Mouse (Mus musculus): ENCODE data around the gene Lmo7. TPM values are rescaled to one million over a fixed set of nuclear protein-coding genes. Genes with fewer than 3 reads are reported as not detected.

The Lmo7 gene
- polyA plus RNA-seq, 1 experiment from 2014 or later, result 19.5 TPM

- H3K27ac ChIP-seq, result peak overlapping the region; percentile 62
- H3K4me2 ChIP-seq, result no peak overlapping the region
- H3K36me3 ChIP-seq, result no peaks in the 10 kb centered on the region
- no peak overlapping the region for H3K9ac ChIP-seq
- peaks cover 21% of the 10 kb centered on the region for H3K4me1 ChIP-seq
- no peak overlapping the region for H3K4me3 ChIP-seq
- no peaks in the 10 kb centered on the region for H3K27me3 ChIP-seq
- ATAC-seq (ENCODE audit: insufficient number of reproducible peaks, insufficient read depth, low FRiP score, low TSS enrichment, low read depth), result no peak
- WGBS, result 69% methylated on average over 7 of the region's 7 CpGs
- no peaks in the 10 kb centered on the region for H3K9me3 ChIP-seq
Measured at GRCm38 (mm10) chr14:101805328-101805697, 75.6 kb downstream of the Lmo7 start.

GRCm38 (mm10) chr14:101806058-101806457 is 76.3 kb downstream of the Lmo7 start:
- no peak overlapping the region for H3K4me2 ChIP-seq
- H3K36me3 ChIP-seq, result no peaks in the 10 kb centered on the region
- peak overlapping the region; percentile 62 for H3K27ac ChIP-seq
- no peaks in the 10 kb centered on the region for H3K27me3 ChIP-seq
- 58% methylated on average over 5 of the region's 5 CpGs for WGBS
- no peaks in the 10 kb centered on the region for H3K9me3 ChIP-seq
- H3K4me3 ChIP-seq, result no peak overlapping the region
- H3K9ac ChIP-seq, result no peak overlapping the region
- H3K4me1 ChIP-seq, result peaks cover 21% of the 10 kb centered on the region
- no peak for ATAC-seq (ENCODE audit: insufficient number of reproducible peaks, insufficient read depth, low FRiP score, low TSS enrichment, low read depth)

- no peaks in the 10 kb centered on the region for H3K27me3 ChIP-seq
- no peak overlapping the region for H3K4me2 ChIP-seq
- 71% methylated on average over 4 of the region's 4 CpGs for WGBS
- H3K9ac ChIP-seq, result no peak overlapping the region
- peaks cover 21% of the 10 kb centered on the region for H3K4me1 ChIP-seq
- no peak overlapping the region for H3K4me3 ChIP-seq
- no peak for ATAC-seq (ENCODE audit: insufficient number of reproducible peaks, insufficient read depth, low FRiP score, low TSS enrichment, low read depth)
- no peaks in the 10 kb centered on the region for H3K9me3 ChIP-seq
- H3K36me3 ChIP-seq, result no peaks in the 10 kb centered on the region
- no peak overlapping the region for H3K27ac ChIP-seq
Measured at GRCm38 (mm10) chr14:101806607-101807006, 76.8 kb downstream of the Lmo7 start.

GRCm38 (mm10) chr14:101816450-101816849 is 86.7 kb downstream of the Lmo7 start:
- WGBS, result 80% methylated on average over 5 of the region's 5 CpGs
- no peak for ATAC-seq (ENCODE audit: insufficient number of reproducible peaks, insufficient read depth, low FRiP score, low TSS enrichment, low read depth)
- H3K36me3 ChIP-seq, result no peaks in the 10 kb centered on the region

DNA sequence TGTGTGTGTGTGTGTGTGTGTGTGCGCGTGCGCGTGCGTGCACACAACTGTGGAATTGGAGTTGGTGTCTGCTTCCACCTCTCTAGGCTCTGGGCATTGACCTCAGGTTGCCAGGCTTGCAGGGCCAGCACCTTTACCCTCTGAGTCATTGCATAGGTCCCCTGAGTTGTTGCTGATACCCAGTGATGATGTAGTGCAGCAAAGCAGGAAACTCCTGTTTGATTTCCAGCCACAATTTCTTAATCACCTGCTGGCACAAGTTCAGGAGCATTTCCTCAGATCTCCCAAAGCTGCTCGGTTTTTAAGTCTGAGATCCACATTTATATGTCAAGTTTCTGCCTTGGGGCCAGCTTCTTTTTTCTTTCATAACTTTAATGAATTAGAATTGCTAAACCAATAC is 92.6 kb downstream of the Lmo7 start:
- Histone ChIP-seq H3K4me2 (no peak overlapping the region), H3K9ac (no peak overlapping the region), H3K9me3 (no peaks in the 10 kb centered on the region), H3K36me3 (no peaks in the 10 kb centered on the region), H3K4me1 (peaks cover 5% of the 10 kb centered on the region; the same call in 1 of the 2 replicates), H3K27ac (no peak overlapping the region), H3K27me3 (no peaks in the 10 kb centered on the region), H3K4me3 (no peak overlapping the region)
- 79% methylated on average over 6 of the region's 6 CpGs for WGBS
- no peak for ATAC-seq (ENCODE audit: insufficient number of reproducible peaks, insufficient read depth, low FRiP score, low TSS enrichment, low read depth)

More at GRCm38 (mm10) chr14:101816450-101816849, 86.7 kb downstream of the Lmo7 start:
- Histone ChIP-seq H3K27ac (no peak overlapping the region), H3K9me3 (no peaks in the 10 kb centered on the region), H3K4me2 (no peak overlapping the region), H3K4me3 (no peak overlapping the region), H3K4me1 (no peaks in the 10 kb centered on the region), H3K27me3 (no peaks in the 10 kb centered on the region), H3K9ac (no peak overlapping the region)

DNA sequence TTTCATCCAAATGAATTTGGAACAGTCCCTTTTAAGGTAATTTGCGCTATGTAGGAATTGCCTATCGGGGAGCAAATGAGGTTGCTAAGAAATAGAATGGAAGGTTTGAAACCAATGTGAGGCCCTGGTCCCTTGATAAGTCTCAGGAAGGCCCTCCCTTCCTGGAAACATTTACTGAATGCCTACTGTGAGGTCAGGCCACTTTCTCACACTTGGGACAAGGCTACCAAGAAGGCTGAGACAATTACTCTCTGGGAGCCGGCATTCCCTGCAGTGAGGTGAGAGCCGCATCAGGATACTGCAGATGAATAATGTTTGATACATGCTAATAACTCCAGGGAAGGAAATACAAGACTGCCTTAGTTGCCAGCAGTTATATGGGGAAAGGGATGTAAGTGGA is 93.1 kb downstream of the Lmo7 start:
- 79% methylated on average over 4 of the region's 4 CpGs for WGBS
- Histone ChIP-seq H3K4me1 (peaks cover 5% of the 10 kb centered on the region; the same call in 1 of the 2 replicates), H3K27ac (no peak overlapping the region), H3K36me3 (no peaks in the 10 kb centered on the region), H3K27me3 (no peaks in the 10 kb centered on the region), H3K4me3 (no peak overlapping the region), H3K9ac (no peak overlapping the region), H3K9me3 (no peaks in the 10 kb centered on the region), H3K4me2 (no peak overlapping the region)
- no peak for ATAC-seq (ENCODE audit: insufficient number of reproducible peaks, insufficient read depth, low FRiP score, low TSS enrichment, low read depth)

DNA sequence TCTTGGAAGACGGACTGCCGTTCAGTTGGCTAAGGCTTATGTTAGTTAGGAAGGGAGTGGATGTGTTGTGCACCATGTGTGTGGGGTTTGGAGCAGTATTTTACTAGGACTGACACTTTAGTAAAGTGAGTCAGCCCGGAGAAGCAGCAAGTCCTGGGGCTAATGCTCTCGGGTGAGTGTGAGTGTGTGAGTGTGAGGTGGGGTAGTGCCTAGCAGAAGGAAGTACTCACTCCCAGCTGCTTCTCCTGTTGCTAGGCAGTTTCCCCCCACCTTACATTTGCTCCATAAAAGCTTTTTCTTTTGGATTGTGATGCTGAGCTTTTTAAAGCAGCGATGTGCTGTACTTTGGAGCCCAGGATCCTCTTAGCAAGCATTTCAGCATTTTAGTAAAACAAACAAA is 99.9 kb downstream of the Lmo7 start:
- H3K9me3 ChIP-seq, result no peaks in the 10 kb centered on the region

DNA sequence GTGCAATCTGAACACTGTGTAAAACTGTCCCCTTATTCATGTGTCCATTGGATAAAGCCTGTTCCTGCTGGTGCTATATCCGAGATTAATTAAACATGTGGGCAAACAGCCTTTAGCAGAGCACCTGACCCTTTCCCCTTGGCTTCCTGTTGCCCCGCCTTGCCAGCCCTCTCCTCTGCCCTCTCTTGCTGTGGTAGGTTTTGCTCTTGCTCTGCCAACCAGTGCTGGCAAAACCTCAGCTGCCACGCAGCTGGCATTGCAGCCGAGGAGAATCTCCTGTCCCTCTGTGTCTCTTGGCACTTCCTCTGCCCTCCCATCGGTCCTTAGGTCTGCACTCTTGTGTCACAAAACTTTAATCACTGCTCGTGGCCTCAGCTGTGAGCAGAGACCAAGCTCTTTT is 100.4 kb downstream of the Lmo7 start:
- Histone ChIP-seq H3K9ac (no peak overlapping the region), H3K36me3 (no peaks in the 10 kb centered on the region), H3K4me2 (no peak overlapping the region), H3K4me1 (0 out of 2 replicates have a peak, but pooled peaks cover 9% of the 10 kb centered on the region), H3K27me3 (no peaks in the 10 kb centered on the region), H3K4me3 (no peak overlapping the region), H3K27ac (no peak overlapping the region), H3K9me3 (no peaks in the 10 kb centered on the region)
- WGBS, result 58% methylated on average over 6 of the region's 6 CpGs
- no peak for ATAC-seq (ENCODE audit: insufficient number of reproducible peaks, insufficient read depth, low FRiP score, low TSS enrichment, low read depth)

More for the DNA sequence above, 99.9 kb downstream of the Lmo7 start:
- no peak for ATAC-seq (ENCODE audit: insufficient number of reproducible peaks, insufficient read depth, low FRiP score, low TSS enrichment, low read depth)
- Histone ChIP-seq H3K9ac (no peak overlapping the region), H3K4me1 (0 out of 2 replicates have a peak, but pooled peaks cover 9% of the 10 kb centered on the region), H3K36me3 (no peaks in the 10 kb centered on the region), H3K4me2 (no peak overlapping the region), H3K27me3 (no peaks in the 10 kb centered on the region), H3K4me3 (no peak overlapping the region), H3K27ac (no peak overlapping the region)
- WGBS, result 66% methylated on average over 5 of the region's 5 CpGs

DNA sequence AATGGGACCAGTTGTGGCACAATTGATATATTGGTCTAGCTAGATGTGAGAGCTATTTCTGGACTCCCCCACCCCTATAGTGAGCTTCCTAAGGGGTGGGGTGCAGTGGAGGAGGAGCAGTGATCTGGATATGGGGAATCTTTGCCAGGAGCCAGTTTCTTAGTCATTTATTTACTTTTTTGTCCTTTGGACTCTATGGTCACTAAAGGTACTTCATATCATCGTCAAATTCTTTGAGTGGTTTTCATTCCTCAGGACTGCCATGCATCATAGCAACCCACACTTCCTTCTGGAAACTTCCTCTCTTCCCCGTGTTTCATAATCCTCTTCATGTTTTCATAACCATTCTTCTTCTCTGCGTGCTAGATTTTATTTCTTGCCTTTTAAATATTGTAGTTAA is 104.4 kb downstream of the Lmo7 start:
- peaks cover 17% of the 10 kb centered on the region; the same call in 1 of the 2 replicates for H3K4me1 ChIP-seq
- WGBS, result 85% methylated on average over 3 of the region's 3 CpGs

DNA sequence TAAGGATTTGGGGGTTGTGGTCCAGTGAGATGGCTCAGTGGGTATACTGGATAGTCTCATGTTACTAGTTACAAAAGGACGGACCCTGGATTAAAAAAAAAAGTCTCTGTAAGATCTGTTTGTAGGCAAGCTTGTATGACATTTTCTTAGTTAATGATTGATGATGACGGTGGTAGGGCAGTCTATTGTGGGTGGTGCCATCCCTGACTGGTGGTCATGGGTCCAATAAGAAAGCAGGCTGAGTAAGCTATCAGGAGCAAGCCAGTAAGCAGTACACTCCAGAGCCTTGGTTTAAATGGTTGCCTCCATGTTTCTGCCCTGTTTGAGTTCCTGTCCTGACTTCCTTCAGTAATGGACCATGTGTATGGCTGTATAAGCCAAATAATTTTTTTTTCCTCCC is 106.6 kb downstream of the Lmo7 start:
- no peak for ATAC-seq (ENCODE audit: insufficient number of reproducible peaks, insufficient read depth, low FRiP score, low TSS enrichment, low read depth)
- 82% methylated on average over 2 of the region's 2 CpGs for WGBS
- Histone ChIP-seq H3K36me3 (no peaks in the 10 kb centered on the region), H3K4me2 (no peak overlapping the region), H3K4me1 (peaks cover 25% of the 10 kb centered on the region), H3K4me3 (no peak overlapping the region), H3K27ac (no peak overlapping the region), H3K27me3 (no peaks in the 10 kb centered on the region), H3K9ac (no peak overlapping the region), H3K9me3 (no peaks in the 10 kb centered on the region)

More for the DNA sequence above, 104.4 kb downstream of the Lmo7 start:
- no peak overlapping the region for H3K9ac ChIP-seq
- no peak overlapping the region for H3K4me3 ChIP-seq
- no peaks in the 10 kb centered on the region for H3K27me3 ChIP-seq
- no peaks in the 10 kb centered on the region for H3K36me3 ChIP-seq
- no peaks in the 10 kb centered on the region for H3K9me3 ChIP-seq
- no peak overlapping the region for H3K4me2 ChIP-seq
- H3K27ac ChIP-seq, result no peak overlapping the region
- no peak for ATAC-seq (ENCODE audit: insufficient number of reproducible peaks, insufficient read depth, low FRiP score, low TSS enrichment, low read depth)

GRCm38 (mm10) chr14:101837176-101837575 is 107.4 kb downstream of the Lmo7 start:
- Histone ChIP-seq H3K4me1 (peaks cover 25% of the 10 kb centered on the region), H3K9me3 (no peaks in the 10 kb centered on the region), H3K9ac (no peak overlapping the region), H3K4me3 (no peak overlapping the region), H3K36me3 (no peaks in the 10 kb centered on the region), H3K4me2 (no peak overlapping the region), H3K27me3 (no peaks in the 10 kb centered on the region), H3K27ac (no peak overlapping the region)
- no peak for ATAC-seq (ENCODE audit: insufficient number of reproducible peaks, insufficient read depth, low FRiP score, low TSS enrichment, low read depth)
- 72% methylated on average over 6 of the region's 6 CpGs for WGBS

DNA sequence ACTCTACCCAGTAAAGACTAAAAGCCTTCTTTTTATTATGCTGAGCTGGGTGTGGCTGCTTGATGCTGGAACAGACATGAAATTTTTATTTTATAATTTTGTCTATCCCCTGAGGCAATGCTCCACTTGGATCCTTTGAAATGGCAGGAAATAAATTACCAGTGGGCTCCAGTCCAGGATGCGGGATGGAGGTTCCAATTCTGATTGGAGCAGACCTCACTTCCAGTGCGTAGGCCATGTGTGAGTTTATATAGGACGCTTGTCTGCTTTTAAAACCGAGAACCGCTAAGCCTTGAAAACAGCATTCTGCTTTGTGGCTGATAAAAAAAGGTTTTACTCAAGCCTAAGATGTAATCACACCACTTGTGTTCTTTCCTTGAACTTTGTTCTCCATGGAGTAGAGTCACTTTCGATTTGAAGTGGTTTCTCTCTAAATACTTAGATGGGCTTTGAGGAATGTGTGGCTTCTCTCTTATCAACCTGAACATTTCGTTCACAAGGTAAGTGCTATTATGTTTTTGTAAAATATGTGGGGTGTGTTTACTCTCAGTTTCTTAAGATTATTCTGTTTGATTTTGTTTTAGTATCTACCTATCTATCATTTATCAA is 108.6 kb downstream of the Lmo7 start:
- Histone ChIP-seq H3K4me3 (no peak overlapping the region), H3K4me1 (peaks cover 30% of the 10 kb centered on the region), H3K36me3 (no peaks in the 10 kb centered on the region), H3K27ac (no peak overlapping the region), H3K27me3 (no peaks in the 10 kb centered on the region), H3K9me3 (no peaks in the 10 kb centered on the region), H3K4me2 (0 out of 2 replicates have a peak overlapping the region, but pooled peaks have one; percentile 21), H3K9ac (no peak overlapping the region)
- WGBS, result 45% methylated on average over 7 of the region's 7 CpGs
- ATAC-seq (ENCODE audit: insufficient number of reproducible peaks, insufficient read depth, low FRiP score, low TSS enrichment, low read depth), result no peak
